Mouse (Mus musculus) E14TG2a.4 (cell line): ENCODE results near the gene Enpp1.

ENCODE experiments used
- CTCF ChIP-seq: conservative IDR thresholded peaks from 2 replicates; pipeline ENCODE4 v1.5.1; 2014; ENCODE audit warnings: low read length
- NANOG ChIP-seq: IDR thresholded peaks from 2 replicates; pipeline ENCODE4 v1.6.1; 2014; ENCODE audit warnings: borderline replicate concordance, low read length, mixed read lengths

- TF ChIP-seq CTCF = no peak
- TF ChIP-seq NANOG = no peak
Observed at GRCm38 (mm10) chr10:24706431-24707140, 5.4 kb downstream of the Enpp1 start.
